Mouse (Mus musculus): ENCODE data around the gene Glb1l3.

- no peak for TF ChIP-seq CTCF (IDR thresholded peaks at IDR 0.05; ENCODE audit: low read depth, low read length)
- no peak for TF ChIP-seq POLR2A (IDR thresholded peaks at IDR 0.05; ENCODE audit: extremely low read depth, insufficient read depth, low read length)
Observed at GRCm38 (mm10) chr9:26775700-26776099, 85.0 kb downstream of the Glb1l3 start.
